Mouse (Mus musculus) ES-E14 (cell line): ENCODE measurements around the gene Dnah14. TPM values are rescaled to one million over a fixed set of nuclear protein-coding genes. Genes with fewer than 3 reads are reported as not detected.

Experiments
- DNase-seq: peaks from one replicate; pipeline ENCODE4 v3.0.0-alpha.2; 2013; ENCODE audit warnings: low read depth, low spot score
- H3K27ac ChIP-seq: 2 replicates; pipeline ENCODE4 v1.5.1; 2012; ENCODE audit warnings: low read depth, mild to moderate bottlenecking, low read length, moderate library complexity, mixed read lengths; ENCODE audit not compliant: poor library complexity, insufficient read depth, severe bottlenecking
- H3K36me3 ChIP-seq: 2 replicates; pipeline ENCODE4 v1.6.1; 2012; ENCODE audit warnings: mild to moderate bottlenecking, low read length, moderate library complexity, mixed read lengths; ENCODE audit not compliant: control insufficient read depth, poor library complexity, insufficient read depth, severe bottlenecking
- H3K4me1 ChIP-seq, 2 experiments: fragments of 150-350 bp in 1 of 2; sonication (generic) in 1 of 2; 2 replicates each; pipeline ENCODE4 v1.6.1; 2012; ENCODE audit warnings: low read length in 2 of 2, mild to moderate bottlenecking in 1 of 2, mixed read lengths in 1 of 2; ENCODE audit not compliant: control insufficient read depth in 2 of 2, insufficient read depth in 2 of 2, poor library complexity in 1 of 2
- H3K4me3 ChIP-seq, 2 experiments: fragments of 150-350 bp in 1 of 2; sonication (generic) in 1 of 2; 2 replicates each; pipeline ENCODE4 v1.5.1; 2012; ENCODE audit warnings: low read length in 2 of 2, low read depth in 1 of 2, mild to moderate bottlenecking in 1 of 2, mixed read lengths in 1 of 2; ENCODE audit not compliant: insufficient read depth in 1 of 2, poor library complexity in 1 of 2, severe bottlenecking in 1 of 2
- H3K9ac ChIP-seq: 2 replicates; pipeline ENCODE4 v1.6.1; 2012; ENCODE audit warnings: low read depth, mild to moderate bottlenecking, low read length, mixed read lengths; ENCODE audit not compliant: poor library complexity, insufficient read depth, severe bottlenecking
- H3K9me3 ChIP-seq: fragments of 150-350 bp; sonication (generic); 2 replicates; pipeline ENCODE4 v1.6.1; 2012; ENCODE audit warnings: low read depth, mild to moderate bottlenecking, low read length; ENCODE audit not compliant: control insufficient read depth, insufficient read depth
- CHD2 ChIP-seq: IDR thresholded peaks from 2 replicates; pipeline ENCODE4 v1.6.1; 2014; ENCODE audit warnings: mild to moderate bottlenecking, low read depth, low read length, inconsistent platforms
- HCFC1 ChIP-seq: IDR thresholded peaks from 2 replicates; pipeline ENCODE4 v1.6.1; 2012; ENCODE audit warnings: low read length, inconsistent platforms, borderline replicate concordance; ENCODE audit not compliant: insufficient read depth
- MAFK ChIP-seq: IDR thresholded peaks from 2 replicates; pipeline ENCODE4 v1.6.1; 2014; ENCODE audit warnings: mild to moderate bottlenecking, low read depth, low read length, inconsistent platforms; ENCODE audit not compliant: insufficient read depth
- ZC3H11A ChIP-seq: IDR thresholded peaks from 2 replicates; pipeline ENCODE4 v1.6.1; 2012; ENCODE audit warnings: low read depth, mild to moderate bottlenecking, inconsistent platforms, low read length, borderline replicate concordance
- ZNF384 ChIP-seq: IDR thresholded peaks from 2 replicates; pipeline ENCODE4 v1.6.1; 2012; ENCODE audit warnings: low read depth, low read length, inconsistent platforms
- in situ Hi-C, 2 experiments: fragments of 600-800 bp; cut with MboI; formaldehyde crosslinking; loops; one replicate each; pipeline ENCODE4 v1.15.1; 2025; ENCODE audit warnings: low sequenced_read_pairs in 2 of 2, inconsistent platforms in 1 of 2; ENCODE audit not compliant: unreplicated experiment in 2 of 2
- total RNA-seq: library from RNA; depleted of rRNA; stranded (reverse); fragments of 300-350 nt; gene quantifications from 2 replicates; pipeline ENCODE4 v1.2.3, GENCODE M21; 2012

Dnah14 gene
- total RNA-seq, 1 experiment: 1.9 TPM

DNA sequence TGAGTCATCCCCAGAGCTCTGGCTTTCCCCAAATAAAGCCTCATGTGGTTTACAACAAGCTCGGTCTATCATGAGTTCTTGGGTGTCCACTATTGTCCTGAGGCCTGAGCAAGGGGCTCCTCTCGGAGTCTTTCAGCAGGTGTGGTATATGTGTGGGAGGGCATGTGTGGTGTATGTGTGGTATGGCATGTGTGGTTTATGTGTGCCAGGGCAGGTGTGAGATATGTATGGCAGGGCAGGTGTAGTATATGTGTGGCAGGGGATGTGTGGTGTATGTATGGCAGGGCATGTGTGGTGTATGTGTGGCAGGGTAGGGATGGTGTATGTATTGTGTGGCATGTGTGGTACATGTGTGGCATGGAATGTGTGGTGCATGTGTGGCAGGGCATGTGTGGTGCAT, 64.0 kb downstream of the Dnah14 start:
- Histone ChIP-seq H3K9me3 (no peaks in the 10 kb centered on the region), H3K9ac (no peak overlapping the region), H3K4me3 (no peak overlapping the region), H3K4me1 (no peaks in the 10 kb centered on the region), H3K36me3 (no peaks in the 10 kb centered on the region), H3K27ac (no peak overlapping the region; the same call in 1 of the 2 replicates)
- TF ChIP-seq ZNF384: no peak
- no peak for TF ChIP-seq MAFK
- TF ChIP-seq CHD2: no peak
- TF ChIP-seq HCFC1: no peak
- TF ChIP-seq ZC3H11A: no peak
- no peak for DNase-seq
- in situ Hi-C loops: no loop called here

DNA sequence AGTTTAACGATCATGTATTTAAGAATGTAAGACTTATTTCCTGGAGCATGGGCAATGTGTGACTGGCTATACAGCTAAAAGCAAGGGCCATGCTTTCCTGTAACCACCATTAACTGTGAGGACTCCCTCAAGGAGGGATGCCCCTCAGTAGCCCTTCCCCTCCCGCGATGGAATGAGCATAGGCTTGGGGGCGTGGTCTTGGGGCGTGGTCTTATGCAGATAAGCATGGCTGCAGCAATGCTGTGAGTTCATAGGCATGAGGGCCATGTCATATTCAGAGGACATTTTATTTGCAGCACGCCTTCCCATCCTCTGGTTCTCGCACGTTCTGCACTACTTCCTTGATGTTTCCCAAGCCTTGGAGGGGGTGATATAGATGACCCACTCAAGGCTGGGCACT, 71.1 kb downstream of the Dnah14 start:
- Histone ChIP-seq H3K4me1 (no peaks in the 10 kb centered on the region), H3K9me3 (no peaks in the 10 kb centered on the region), H3K4me3 (no peak overlapping the region), H3K9ac (no peak overlapping the region), H3K27ac (no peak overlapping the region), H3K36me3 (no peaks in the 10 kb centered on the region)
- in situ Hi-C loops: no loop called here
- no peak for DNase-seq
- TF ChIP-seq ZNF384: no peak

DNA sequence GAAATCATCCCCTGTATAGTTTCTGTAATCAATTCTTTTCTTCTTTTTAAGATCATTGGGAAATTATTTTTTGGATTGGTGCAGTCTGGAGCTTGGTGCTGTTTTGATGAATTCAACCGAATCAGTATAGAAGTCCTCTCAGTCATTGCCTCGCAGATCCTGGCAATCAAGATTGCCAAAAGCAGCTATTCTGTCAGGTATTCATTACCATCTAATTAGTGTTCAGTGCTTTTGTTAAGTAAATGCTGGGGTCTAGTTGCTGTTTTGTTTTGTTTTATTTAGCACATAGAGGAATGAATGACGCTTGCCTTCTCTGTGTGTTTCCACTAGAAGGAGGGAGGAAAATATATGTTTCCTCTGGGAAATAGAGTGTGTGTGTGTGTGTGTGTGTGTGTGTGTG, 77.1 kb downstream of the Dnah14 start:
- no peak overlapping the region for H3K9ac ChIP-seq
- no peak overlapping the region for H3K4me3 ChIP-seq
- TF ChIP-seq ZNF384 (no peak), CHD2 (no peak), ZC3H11A (no peak), MAFK (no peak), HCFC1 (no peak)
- in situ Hi-C loops: no loop called here
- no peaks in the 10 kb centered on the region for H3K4me1 ChIP-seq
- no peaks in the 10 kb centered on the region for H3K9me3 ChIP-seq
- H3K36me3 ChIP-seq: no peaks in the 10 kb centered on the region
- no peak for DNase-seq
- H3K27ac ChIP-seq: no peak overlapping the region

DNA sequence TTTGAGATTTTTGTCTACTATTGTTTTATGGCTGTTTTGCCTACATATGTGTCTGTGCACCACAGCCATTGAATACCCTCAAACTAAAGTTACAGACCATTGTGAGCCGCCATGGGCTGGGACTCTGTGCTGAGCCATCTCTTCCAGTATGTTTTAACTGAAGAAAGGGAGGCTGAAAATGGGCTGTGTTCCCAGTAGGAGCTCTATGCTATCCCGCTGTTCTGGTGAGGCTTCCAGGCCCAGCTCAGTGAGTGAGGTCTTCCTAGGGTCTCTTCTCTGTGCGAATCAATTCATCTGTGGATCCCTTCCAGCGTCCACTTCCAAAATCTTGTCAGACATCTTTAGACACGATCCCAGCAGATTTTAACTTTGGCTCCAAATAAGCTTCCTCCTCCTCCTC, 80.1 kb downstream of the Dnah14 start:
- no peak overlapping the region for H3K9ac ChIP-seq
- no peaks in the 10 kb centered on the region for H3K36me3 ChIP-seq
- TF ChIP-seq MAFK (no peak), HCFC1 (no peak), ZNF384 (no peak), CHD2 (no peak)
- H3K9me3 ChIP-seq: no peaks in the 10 kb centered on the region
- in situ Hi-C loops: no loop called here
- H3K4me1 ChIP-seq: no peaks in the 10 kb centered on the region
- no peak overlapping the region for H3K4me3 ChIP-seq
- no peak for DNase-seq
- H3K27ac ChIP-seq: no peak overlapping the region

DNA sequence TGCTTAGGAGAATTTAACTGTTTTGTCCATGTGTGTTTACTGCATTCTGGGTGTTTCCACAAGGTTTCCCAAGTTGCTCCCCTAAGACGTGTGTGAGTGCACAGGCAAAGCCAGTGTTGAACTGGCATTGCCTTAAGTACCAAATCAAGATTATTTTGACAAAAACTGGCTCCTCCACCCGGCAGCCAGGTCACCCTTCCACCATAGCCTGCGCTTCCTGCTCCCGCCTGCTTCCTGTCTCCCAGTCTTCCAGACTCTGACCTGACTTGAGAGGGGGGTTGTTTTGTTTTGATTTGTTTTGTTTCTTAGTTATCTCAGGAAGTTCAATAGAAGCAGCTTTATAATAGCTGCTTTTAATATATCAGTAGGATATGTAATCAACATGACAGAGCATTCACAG, 90.4 kb downstream of the Dnah14 start:
- Histone ChIP-seq H3K4me1 (no peaks in the 10 kb centered on the region), H3K27ac (no peak overlapping the region), H3K9me3 (no peaks in the 10 kb centered on the region), H3K36me3 (no peaks in the 10 kb centered on the region), H3K4me3 (no peak overlapping the region), H3K9ac (no peak overlapping the region)
- TF ChIP-seq HCFC1: no peak
- no peak for TF ChIP-seq CHD2
- TF ChIP-seq MAFK: no peak
- TF ChIP-seq ZNF384: no peak
- TF ChIP-seq ZC3H11A: no peak
- in situ Hi-C loops: no loop called here
- DNase-seq: no peak
